Mouse (Mus musculus) lung, embryonic 14.5 days (tissue): ENCODE measurements at regions not wholly inside any gene's neighbourhood (a gene's known extent, or its start where the extent isn't known, plus 50 kb on each side); places are given as distances from the start of the nearest gene placed in this dataset.

Experiments
- ATAC-seq: fragments of 200-750 bp; cut with Nextera tagmentation; 2 replicates; pipeline ENCODE4 v1.8.0; 2017; ENCODE audit warnings: mild to moderate bottlenecking, moderate TSS enrichment, moderate library complexity; ENCODE audit not compliant: insufficient read depth
- DNase-seq: peaks from one replicate; pipeline ENCODE4 v3.0.0-alpha.2; 2015
- H3K27ac ChIP-seq: fragments of 300-500 bp; sonication (generic); 2 replicates; pipeline ENCODE4 v1.5.1; 2014; ENCODE audit warnings: low read depth, mild to moderate bottlenecking, moderate library complexity
- H3K27me3 ChIP-seq: fragments of 300-500 bp; sonication (generic); 2 replicates; pipeline ENCODE4 v1.6.1; 2014; ENCODE audit warnings: low read length, control low read depth; ENCODE audit not compliant: insufficient read depth
- H3K36me3 ChIP-seq: fragments of 300-500 bp; sonication (generic); 2 replicates; pipeline ENCODE4 v1.6.1; 2014; ENCODE audit warnings: control low read depth; ENCODE audit not compliant: insufficient read depth
- H3K4me1 ChIP-seq: fragments of 300-500 bp; sonication (generic); 2 replicates; pipeline ENCODE4 v1.6.1; 2014; ENCODE audit warnings: antibody characterized with exemption, control low read depth; ENCODE audit not compliant: insufficient read depth
- H3K4me2 ChIP-seq: fragments of 300-500 bp; sonication (generic); 2 replicates; pipeline ENCODE4 v1.6.1; 2014; ENCODE audit warnings: mild to moderate bottlenecking
- H3K4me3 ChIP-seq: fragments of 300-500 bp; sonication (generic); 2 replicates; pipeline ENCODE4 v1.5.1; 2014; ENCODE audit warnings: low read depth, low read length
- H3K9ac ChIP-seq: fragments of 300-500 bp; sonication (generic); 2 replicates; pipeline ENCODE4 v1.6.1; 2014
- H3K9me3 ChIP-seq: fragments of 300-500 bp; sonication (generic); 2 replicates; pipeline ENCODE4 v1.6.1; 2016; ENCODE audit warnings: low read depth, low read length, control low read depth
- CTCF ChIP-seq: IDR thresholded peaks from 2 replicates; pipeline ENCODE4 v1.5.1; 2016; ENCODE audit warnings: antibody characterized with exemption, low read depth
- WGBS: fragments of 180-500 bp; shearing (Covaris S2); extraction: QIAGEN DNeasy Blood & Tissue Kit; methylation state at CpG from one replicate; pipeline ENCODE4 v1.1.7; 2014; 5-methylcytosine and 5-hydroxymethylcytosine counted together

DNA sequence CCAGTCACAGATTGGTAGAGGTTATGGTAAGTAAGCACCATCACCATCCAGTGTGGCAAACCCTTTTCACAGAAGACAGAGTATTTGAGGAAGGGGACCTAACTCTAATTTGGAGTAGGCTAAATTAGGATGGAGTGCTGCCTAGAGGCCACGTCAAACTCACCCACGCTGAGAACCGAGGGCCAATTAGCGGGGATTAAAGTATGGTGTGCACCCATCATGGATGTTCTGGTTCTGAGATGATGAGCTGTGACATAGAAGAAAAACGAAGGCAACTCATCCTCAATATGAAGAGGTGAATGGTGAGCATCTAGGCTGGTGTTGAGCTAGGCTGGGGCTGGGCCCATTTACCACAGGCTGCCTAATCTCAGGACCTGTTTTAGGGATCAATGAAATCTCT, 121.8 kb downstream of the Btg1 start:
- Histone ChIP-seq H3K27me3 (no peaks in the 10 kb centered on the region), H3K4me3 (no peak overlapping the region), H3K4me2 (no peak overlapping the region), H3K9me3 (no peaks in the 10 kb centered on the region), H3K27ac (no peak overlapping the region), H3K36me3 (no peaks in the 10 kb centered on the region), H3K4me1 (peaks cover 7% of the 10 kb centered on the region; the same call in 1 of the 2 replicates), H3K9ac (no peak overlapping the region)
- 96% methylated on average over 5 of the region's 5 CpGs for WGBS
- DNase-seq (no peak), ATAC-seq (no peak)
- no peak for TF ChIP-seq CTCF

DNA sequence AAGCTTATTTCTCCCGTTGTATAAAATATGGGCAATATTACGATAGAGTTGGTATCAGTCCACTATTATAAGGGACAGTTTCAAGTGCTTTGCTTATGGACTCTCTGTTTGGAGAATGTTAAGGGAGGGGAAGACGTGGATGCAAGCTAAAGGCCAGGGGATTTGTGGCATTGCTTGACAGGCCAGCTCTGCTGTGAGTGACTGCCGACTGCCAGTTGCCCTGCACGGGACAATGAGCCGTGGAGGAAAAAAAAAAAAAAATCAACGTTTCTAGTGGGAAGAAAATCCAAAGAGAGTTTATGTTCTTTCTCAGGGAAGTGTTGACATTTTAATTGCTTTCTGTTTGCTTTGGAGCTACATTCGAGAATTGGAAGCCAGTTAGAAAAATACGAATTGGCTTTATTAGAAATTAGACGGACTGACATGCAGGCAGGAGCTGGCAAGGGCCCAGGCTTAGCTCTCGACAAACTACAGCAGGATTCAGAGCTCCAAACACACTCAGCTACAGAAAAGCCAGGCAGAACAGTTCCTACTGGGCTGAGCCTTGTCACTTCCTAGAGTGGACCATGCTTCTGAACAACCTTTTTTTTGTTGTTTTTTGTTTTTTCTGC, 127.5 kb downstream of the Btg1 start:
- WGBS, result 15% methylated on average over 11 of the region's 11 CpGs
- Histone ChIP-seq H3K4me3 (no peak overlapping the region; the same call in 1 of the 2 replicates), H3K4me2 (peak overlapping the region; percentile 36)

DNA sequence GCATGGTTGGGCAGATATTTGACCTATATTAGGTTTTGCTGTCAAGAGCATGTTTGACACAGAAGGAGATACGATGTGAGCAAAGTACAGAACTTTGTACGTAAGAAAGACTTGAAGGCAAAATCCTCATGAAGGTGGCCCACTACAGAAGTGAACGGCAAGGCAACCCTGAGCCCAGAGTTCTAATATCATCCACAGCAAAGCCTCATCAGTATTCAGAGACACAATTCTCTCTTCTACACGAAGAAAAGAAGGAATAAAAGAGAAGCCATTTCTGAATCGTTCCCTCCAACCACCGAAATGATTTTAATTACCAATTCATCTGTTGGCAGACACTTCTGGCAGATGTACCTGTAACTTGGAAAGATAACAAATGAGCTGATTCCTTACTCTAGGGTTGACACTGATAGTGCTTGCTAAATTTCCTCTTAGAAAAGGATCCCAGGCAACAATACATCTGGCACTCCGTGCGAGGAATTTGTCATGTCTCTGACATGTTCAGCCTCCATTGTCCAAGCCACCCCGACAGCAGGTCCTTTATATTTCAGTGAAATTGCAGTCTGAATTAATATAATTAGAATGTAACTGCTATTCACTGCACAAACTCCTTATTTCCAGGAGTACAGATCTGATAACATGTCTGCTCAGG, 130.3 kb downstream of the Btg1 start:
- Histone ChIP-seq H3K27ac (no peak overlapping the region), H3K4me1 (peaks cover 18% of the 10 kb centered on the region; the same call in 1 of the 2 replicates), H3K9me3 (no peaks in the 10 kb centered on the region), H3K4me2 (no peak overlapping the region), H3K27me3 (no peaks in the 10 kb centered on the region), H3K4me3 (no peak overlapping the region), H3K9ac (no peak overlapping the region), H3K36me3 (no peaks in the 10 kb centered on the region)
- WGBS, result 85% methylated on average over 9 of the region's 9 CpGs
- DNase-seq (no peak), ATAC-seq (no peak)
- TF ChIP-seq CTCF, result no peak

More for the DNA sequence above, 127.5 kb downstream of the Btg1 start:
- Histone ChIP-seq H3K4me1 (peaks cover 10% of the 10 kb centered on the region; the same call in 1 of the 2 replicates), H3K36me3 (no peaks in the 10 kb centered on the region), H3K27me3 (no peaks in the 10 kb centered on the region), H3K9me3 (no peaks in the 10 kb centered on the region), H3K9ac (no peak overlapping the region), H3K27ac (peak overlapping the region; percentile 72)
- peak; percentile 89 for DNase-seq
- TF ChIP-seq CTCF, result no peak
- ATAC-seq, result peak; percentile 91

DNA sequence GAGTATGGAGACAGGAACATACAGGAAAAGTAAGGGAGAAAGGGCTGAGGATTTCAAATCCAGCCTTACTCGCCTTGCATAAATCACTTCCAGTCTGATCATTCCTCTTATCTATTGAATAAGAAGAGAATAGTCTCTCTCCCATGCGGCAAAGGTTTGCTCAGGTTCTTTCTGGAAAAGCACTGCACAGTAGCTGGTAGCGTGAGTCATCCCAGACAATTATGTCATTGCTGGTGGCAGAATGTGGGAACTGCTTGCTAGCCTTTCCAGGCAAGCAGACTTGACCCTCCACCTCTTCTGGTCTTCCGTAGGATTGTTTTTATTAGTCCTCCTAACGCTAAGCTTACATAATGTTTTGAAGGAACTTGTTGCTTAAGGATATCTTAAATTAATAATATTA, 134.1 kb downstream of the Btg1 start:
- Histone ChIP-seq H3K27me3 (no peaks in the 10 kb centered on the region), H3K9me3 (no peaks in the 10 kb centered on the region), H3K9ac (no peak overlapping the region), H3K4me3 (no peak overlapping the region), H3K36me3 (no peaks in the 10 kb centered on the region), H3K4me2 (peak overlapping the region; percentile 52), H3K4me1 (peaks cover 8% of the 10 kb centered on the region; the same call in 1 of the 2 replicates), H3K27ac (peak overlapping the region; percentile 58)
- DNase-seq, result peak; percentile 62
- ATAC-seq, result peak; percentile 35; the same call in 1 of the 2 replicates
- WGBS, result 26% methylated on average over 5 of the region's 5 CpGs
- no peak for TF ChIP-seq CTCF

DNA sequence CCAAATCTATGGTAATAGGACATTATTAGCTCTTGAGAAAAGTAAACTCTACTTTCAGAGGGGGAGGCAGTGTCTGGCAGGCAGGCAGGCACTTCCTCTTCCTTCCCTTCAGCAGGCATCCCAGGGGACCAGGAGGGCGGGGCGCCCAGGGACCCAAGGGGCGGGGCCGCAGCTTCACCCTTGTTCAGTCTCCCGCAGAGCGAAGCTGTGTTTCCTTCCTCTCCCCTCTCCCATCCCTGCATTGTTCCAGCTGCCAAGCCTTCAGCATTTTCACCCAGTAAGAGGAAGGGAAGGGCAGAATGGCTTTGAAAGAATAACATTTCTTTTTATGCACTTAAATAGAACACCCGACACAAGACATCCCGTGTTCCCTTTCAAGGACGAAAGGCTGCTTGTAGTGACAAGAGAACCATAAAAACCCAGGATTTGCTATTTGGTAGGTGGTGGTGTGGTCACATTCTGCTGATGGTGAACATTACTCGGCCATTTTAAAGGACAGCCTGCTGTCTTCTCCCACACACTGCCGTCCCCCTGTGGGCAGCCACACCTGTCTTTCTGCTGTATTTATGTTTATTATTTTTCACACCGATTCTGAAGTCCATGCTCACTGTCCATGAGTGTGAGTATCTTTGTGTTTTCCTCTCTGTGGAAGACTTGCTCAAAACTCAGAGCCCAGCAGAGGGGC, 134.9 kb downstream of the Btg1 start:
- Histone ChIP-seq H3K27ac (peak overlapping the region; percentile 58), H3K4me3 (peak overlapping the region; percentile 11; the same call in 1 of the 2 replicates), H3K9me3 (no peaks in the 10 kb centered on the region), H3K27me3 (no peaks in the 10 kb centered on the region), H3K9ac (peak overlapping the region; percentile 30; the same call in 1 of the 2 replicates), H3K36me3 (no peaks in the 10 kb centered on the region), H3K4me2 (peak overlapping the region; percentile 52), H3K4me1 (peaks cover 8% of the 10 kb centered on the region; the same call in 1 of the 2 replicates)
- TF ChIP-seq CTCF, result no peak
- 11% methylated on average over 12 of the region's 12 CpGs for WGBS
- DNase-seq (peak; percentile 91), ATAC-seq (peak; percentile 94)

DNA sequence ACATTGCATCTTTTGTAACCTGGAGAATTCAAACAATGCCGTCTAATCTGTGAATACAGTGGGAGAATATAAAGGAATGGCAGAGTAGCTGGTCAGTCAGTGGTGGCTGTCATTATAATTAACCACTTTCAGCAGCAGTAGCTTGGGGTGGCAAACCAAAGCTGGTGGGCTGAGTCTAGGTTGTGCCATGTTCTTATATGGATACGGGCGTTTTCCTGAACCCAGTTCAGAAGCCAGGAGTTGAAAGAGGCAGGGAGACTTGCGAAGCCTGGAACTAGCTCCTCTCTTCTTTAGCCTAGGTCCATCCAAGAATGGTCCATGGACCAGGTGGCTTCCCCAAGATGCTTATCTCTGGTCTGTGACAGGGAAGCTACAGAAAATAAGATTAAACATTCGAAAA, 135.7 kb downstream of the Btg1 start:
- H3K27me3 ChIP-seq, result no peaks in the 10 kb centered on the region
- WGBS, result 88% methylated on average over 5 of the region's 5 CpGs
- H3K27ac ChIP-seq, result no peak overlapping the region
- H3K4me1 ChIP-seq, result peaks cover 8% of the 10 kb centered on the region; the same call in 1 of the 2 replicates
- H3K4me2 ChIP-seq, result no peak overlapping the region
- no peak for DNase-seq
- TF ChIP-seq CTCF, result no peak
- no peak for ATAC-seq
- H3K9me3 ChIP-seq, result no peaks in the 10 kb centered on the region
- H3K9ac ChIP-seq, result no peak overlapping the region
- H3K36me3 ChIP-seq, result no peaks in the 10 kb centered on the region
- no peak overlapping the region for H3K4me3 ChIP-seq

DNA sequence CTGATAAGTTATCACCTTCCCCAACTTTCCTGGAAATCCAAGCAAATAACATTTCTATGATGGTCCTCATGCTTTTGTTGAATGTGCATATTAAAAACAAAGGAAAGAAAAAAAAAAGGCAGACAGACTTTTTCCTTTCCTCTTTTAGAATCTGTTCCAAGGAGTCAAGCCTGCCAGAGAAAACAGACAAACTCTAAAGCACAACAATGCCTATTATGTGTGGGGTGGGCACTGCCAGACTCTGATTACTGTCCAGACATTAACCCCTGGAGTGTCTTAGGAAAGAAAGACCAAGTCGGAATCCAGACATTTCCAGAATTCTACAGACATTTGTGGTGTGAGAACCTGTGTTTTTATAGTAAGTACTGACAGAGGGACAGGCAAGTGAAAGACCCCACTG, 136.7 kb downstream of the Btg1 start:
- H3K27me3 ChIP-seq, result no peaks in the 10 kb centered on the region
- H3K4me3 ChIP-seq, result no peak overlapping the region
- DNase-seq (no peak), ATAC-seq (no peak)
- 60% methylated on average over 1 of the region's 1 CpGs for WGBS
- H3K36me3 ChIP-seq, result no peaks in the 10 kb centered on the region
- no peak for TF ChIP-seq CTCF
- H3K9me3 ChIP-seq, result no peaks in the 10 kb centered on the region
- peaks cover 8% of the 10 kb centered on the region; the same call in 1 of the 2 replicates for H3K4me1 ChIP-seq
- H3K27ac ChIP-seq, result no peak overlapping the region; the same call in 1 of the 2 replicates
- no peak overlapping the region for H3K4me2 ChIP-seq
- no peak overlapping the region for H3K9ac ChIP-seq
